ENCODE assay signal across 12 mouse cellular contexts in the genomic region with DNA sequence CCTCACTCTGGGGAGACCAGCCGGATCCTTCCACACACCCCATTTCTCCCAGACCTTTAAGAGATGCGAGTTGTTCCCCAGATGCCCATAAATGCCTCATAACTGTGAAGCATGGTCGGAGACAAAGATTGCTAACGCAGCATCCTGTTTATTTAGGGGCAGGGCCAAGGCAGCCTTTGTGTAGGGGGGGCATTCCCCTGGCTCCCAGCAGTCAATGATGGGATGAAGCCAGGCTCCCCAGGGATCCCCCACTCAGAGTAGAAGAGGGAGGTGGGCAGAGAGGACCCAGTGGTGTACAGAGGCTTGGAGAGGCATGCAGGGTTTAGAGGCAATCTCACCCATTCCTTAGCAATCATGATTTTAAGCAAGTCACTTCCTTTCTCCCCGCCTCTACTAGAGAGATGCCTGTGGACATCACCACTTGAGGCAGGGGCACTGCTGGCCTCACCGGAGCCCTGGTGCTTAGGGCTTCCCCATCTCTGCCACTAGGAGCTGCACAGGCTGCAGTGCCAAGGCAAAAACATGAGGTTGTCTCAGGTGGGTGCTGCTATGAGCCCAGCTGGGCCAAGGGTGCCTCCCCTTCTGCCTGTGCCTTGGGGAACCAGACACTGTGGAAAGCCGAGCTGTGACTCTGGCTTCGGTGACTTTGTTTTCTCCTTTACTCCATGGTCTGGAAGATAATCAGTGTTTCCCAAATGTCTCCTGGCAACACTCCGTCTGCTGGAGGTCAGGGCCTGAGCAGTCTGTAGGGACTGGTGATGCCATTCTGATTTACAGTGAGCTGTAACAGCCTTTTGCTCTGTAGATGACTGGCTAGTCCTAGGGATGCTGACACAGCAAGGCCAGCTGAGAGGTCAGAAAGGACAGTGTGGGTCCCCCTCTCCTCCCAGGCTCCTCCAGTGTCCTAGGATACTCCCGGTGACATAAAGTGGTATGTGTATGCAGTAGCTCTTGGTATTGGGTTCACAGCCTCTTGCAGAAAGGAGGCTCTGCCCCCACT.
DNase-seq lines count a peak whose midpoint lies in the region; ATAC-seq and TF ChIP-seq lines count a peak whose summit lies in the region.
"Had no signal": no experiment of that assay in that cellular context is flagged by ENCODE, and none has a peak within 500 bp of the region (broad histone marks: within the 10 kb centered on the region; RNA-seq: fewer than 3 reads in every experiment).

No protein-coding gene starts in this region.

- H3K4me2 ChIP-seq in liver, postnatal 0 days (ENCODE audit: low read depth, low read length): peak overlapping the region; percentile 15; the same call in 1 of the 2 replicates
- no peak overlapping the region for H3K4me2 ChIP-seq in liver, embryonic 11.5 days
- no peak overlapping the region for H3K4me2 ChIP-seq in kidney, embryonic 16.5 days (replicated peaks; ENCODE audit: low read depth, low read length)
- no peak overlapping the region for H3K4me2 ChIP-seq in neural tube, embryonic 13.5 days
- H3K4me2 ChIP-seq: embryonic facial prominence, embryonic 12.5 days; forebrain, embryonic 13.5 days had no signal

- no peak for TF ChIP-seq CTCF in gastrocnemius, adult 2 months (IDR thresholded peaks at IDR 0.05)
- peak; percentile 22 for TF ChIP-seq CTCF in liver, postnatal 0 days (IDR thresholded peaks at IDR 0.05; ENCODE audit: low read depth)

- no peak for ATAC-seq in liver, postnatal 0 days
- no peak for ATAC-seq in liver, embryonic 11.5 days (replicated peaks; ENCODE audit: low FRiP score)
- ATAC-seq in kidney, embryonic 16.5 days (ENCODE audit: low FRiP score, low TSS enrichment): peak; percentile 17; the same call in 1 of the 2 replicates
- peak; percentile 25 for ATAC-seq in neural tube, embryonic 13.5 days (ENCODE audit: low read depth)
- ATAC-seq: activated CD4-positive, CD25-positive, alpha-beta regulatory T cell, adult 4 months; forebrain, embryonic 13.5 days had no signal

- 64% methylated on average over 10 of the region's 10 CpGs for WGBS in liver, postnatal 0 days (ENCODE audit: insufficient replicate concordance)
- WGBS in liver, embryonic 11.5 days: 76% methylated on average over 10 of the region's 10 CpGs
- WGBS in kidney, embryonic 16.5 days: 44% methylated on average over 10 of the region's 10 CpGs
- 46% methylated on average over 10 of the region's 10 CpGs for WGBS in neural tube, embryonic 13.5 days

- peak overlapping the region; percentile 79; the same call in 1 of the 2 replicates for H3K27ac ChIP-seq in gastrocnemius, adult 2 months
- H3K27ac ChIP-seq in liver, postnatal 0 days (ENCODE audit: low read depth): peak overlapping the region; percentile 66
- H3K27ac ChIP-seq in liver, embryonic 11.5 days (ENCODE audit: low read depth, low read length): no peak overlapping the region
- H3K27ac ChIP-seq in kidney, embryonic 16.5 days (ENCODE audit: low read length): no peak overlapping the region
- H3K27ac ChIP-seq in neural tube, embryonic 13.5 days (replicated peaks): peak overlapping the region; percentile 63
- H3K27ac ChIP-seq: embryonic facial prominence, embryonic 12.5 days; forebrain, embryonic 13.5 days had no signal

- H3K4me1 ChIP-seq in liver, postnatal 0 days (ENCODE audit: insufficient read depth): peaks cover 6% of the 10 kb centered on the region
- H3K4me1 ChIP-seq in liver, embryonic 11.5 days (replicated peaks; ENCODE audit: control insufficient read depth, insufficient read depth, low read length): peaks cover 6% of the 10 kb centered on the region
- peaks cover 10% of the 10 kb centered on the region for H3K4me1 ChIP-seq in kidney, embryonic 16.5 days (ENCODE audit: insufficient read depth, low read length)
- H3K4me1 ChIP-seq in neural tube, embryonic 13.5 days (replicated peaks): peaks cover 43% of the 10 kb centered on the region

- no peaks in the 10 kb centered on the region for H3K36me3 ChIP-seq in liver, postnatal 0 days (replicated peaks; ENCODE audit: insufficient read depth, low read length)
- H3K36me3 ChIP-seq in liver, embryonic 11.5 days (ENCODE audit: control insufficient read depth, insufficient read depth, low read length): no peaks in the 10 kb centered on the region
- no peaks in the 10 kb centered on the region for H3K36me3 ChIP-seq in kidney, embryonic 16.5 days (ENCODE audit: insufficient read depth, low read length)
- H3K36me3 ChIP-seq in neural tube, embryonic 13.5 days: no peaks in the 10 kb centered on the region
- H3K36me3 ChIP-seq: embryonic facial prominence, embryonic 12.5 days had no signal

- intact Hi-C loops in gastrocnemius, adult 2 months (cut with DNase I): no loop called here
- intact Hi-C loops in gastrocnemius, postnatal 36 days (cut with DNase I): no loop called here

- H3K9me3 ChIP-seq in liver, postnatal 0 days (ENCODE audit: low read length): no peaks in the 10 kb centered on the region
- H3K9me3 ChIP-seq in liver, embryonic 11.5 days (ENCODE audit: control insufficient read depth, low read length): no peaks in the 10 kb centered on the region
- H3K9me3 ChIP-seq in kidney, embryonic 16.5 days (ENCODE audit: low read length): no peaks in the 10 kb centered on the region
- no peaks in the 10 kb centered on the region for H3K9me3 ChIP-seq in neural tube, embryonic 13.5 days
- H3K9me3 ChIP-seq: embryonic facial prominence, embryonic 12.5 days; forebrain, embryonic 13.5 days had no signal

- no peak overlapping the region for H3K9ac ChIP-seq in liver, postnatal 0 days (replicated peaks)
- no peak overlapping the region for H3K9ac ChIP-seq in liver, embryonic 11.5 days (ENCODE audit: low read depth, low read length)
- H3K9ac ChIP-seq in kidney, embryonic 16.5 days (replicated peaks; ENCODE audit: low read length): no peak overlapping the region
- H3K9ac ChIP-seq in neural tube, embryonic 13.5 days: peak overlapping the region; percentile 13; the same call in 1 of the 2 replicates
- H3K9ac ChIP-seq: embryonic facial prominence, embryonic 12.5 days; forebrain, embryonic 13.5 days had no signal

- peak; percentile 20 for DNase-seq in gastrocnemius, adult 2 months
- no peak for DNase-seq in gastrocnemius, adult 18-20 months (ENCODE audit: low spot score)
- peak; percentile 34 for DNase-seq in liver, postnatal 0 days
- DNase-seq in liver, embryonic 11.5 days (ENCODE audit: low spot score): no peak
- no peak for DNase-seq in layer of hippocampus, adult 11-12 months (ENCODE audit: low spot score)
- no peak for DNase-seq in gastrocnemius, postnatal 36 days
- DNase-seq: thymus, postnatal 25 days had no signal

- peaks cover 16% of the 10 kb centered on the region for H3K27me3 ChIP-seq in liver, postnatal 0 days (ENCODE audit: insufficient read depth, low read length)
- H3K27me3 ChIP-seq in liver, embryonic 11.5 days (replicated peaks; ENCODE audit: control insufficient read depth, insufficient read depth, low read length): peaks cover 19% of the 10 kb centered on the region
- H3K27me3 ChIP-seq in kidney, embryonic 16.5 days (ENCODE audit: insufficient read depth, low read length): peaks cover 15% of the 10 kb centered on the region
- H3K27me3 ChIP-seq in neural tube, embryonic 13.5 days: peaks cover 17% of the 10 kb centered on the region

- no peak for TF ChIP-seq EP300 in liver, postnatal 0 days (IDR thresholded peaks at IDR 0.05; ENCODE audit: low read depth)

- no peak overlapping the region for H3K4me3 ChIP-seq in gastrocnemius, adult 2 months
- no peak overlapping the region for H3K4me3 ChIP-seq in liver, postnatal 0 days (ENCODE audit: low read depth, low read length)
- no peak overlapping the region for H3K4me3 ChIP-seq in liver, embryonic 11.5 days (ENCODE audit: low read depth, low read length)
- H3K4me3 ChIP-seq in kidney, embryonic 16.5 days (ENCODE audit: low read length): no peak overlapping the region
- no peak overlapping the region for H3K4me3 ChIP-seq in neural tube, embryonic 13.5 days
- H3K4me3 ChIP-seq: embryonic facial prominence, embryonic 12.5 days; forebrain, embryonic 13.5 days had no signal

Comparison
In these comparisons a context has a peak if more than half of its experiments do, and no peak if none do; other contexts are left out.
1. DNase-seq: peak in gastrocnemius, adult 2 months (single experiment) and liver, postnatal 0 days (single experiment); none in gastrocnemius, adult 18-20 months (single experiment), liver, embryonic 11.5 days (single experiment), layer of hippocampus, adult 11-12 months (single experiment) and gastrocnemius, postnatal 36 days (0 of 2).
2. H3K27ac ChIP-seq: peak in gastrocnemius, adult 2 months (single experiment), liver, postnatal 0 days (single experiment) and neural tube, embryonic 13.5 days (single experiment); none in liver, embryonic 11.5 days (single experiment) and kidney, embryonic 16.5 days (single experiment).
3. ATAC-seq: peak in kidney, embryonic 16.5 days (single experiment) and neural tube, embryonic 13.5 days (single experiment); none in liver, postnatal 0 days (single experiment) and liver, embryonic 11.5 days (single experiment).